Mouse (Mus musculus) stomach, embryonic 14.5 days (tissue): ENCODE measurements around the gene Trip4. TPM values are rescaled to one million over a fixed set of nuclear protein-coding genes. Genes with fewer than 3 reads are reported as not detected.
A peak's percentile ranks its signal among the peaks of the same experiment; 100 is the strongest.
"Not testable (repeated sequence)": the region's sequence is repeated elsewhere in the genome, so short reads cannot be mapped to it uniquely, and the experiment has no call there.

Experiments used
- ATAC-seq: fragments of 200-750 bp; cut with Nextera tagmentation; 2 replicates; pipeline ENCODE4 v1.8.0; 2017; ENCODE audit warnings: low read depth, moderate TSS enrichment; ENCODE audit not compliant: insufficient number of reproducible peaks, insufficient read depth, low FRiP score
- H3K27ac ChIP-seq: fragments of 300-500 bp; sonication (generic); 2 replicates; pipeline ENCODE4 v1.5.1; 2014; ENCODE audit warnings: mild to moderate bottlenecking, low read length, moderate library complexity, mixed read lengths
- H3K27me3 ChIP-seq: fragments of 300-500 bp; sonication (generic); 2 replicates; pipeline ENCODE4 v1.6.1; 2014; ENCODE audit warnings: low read length, control low read depth, mixed read lengths; ENCODE audit not compliant: control insufficient read depth, insufficient read depth
- H3K36me3 ChIP-seq: fragments of 300-500 bp; sonication (generic); 2 replicates; pipeline ENCODE4 v1.6.1; 2014; ENCODE audit warnings: mild to moderate bottlenecking, control low read depth, low read length, moderate library complexity, mixed read lengths; ENCODE audit not compliant: control insufficient read depth, insufficient read depth
- H3K4me1 ChIP-seq: fragments of 300-500 bp; sonication (generic); 2 replicates; pipeline ENCODE4 v1.6.1; 2014; ENCODE audit warnings: low read length, control low read depth, mixed read lengths; ENCODE audit not compliant: control insufficient read depth, insufficient read depth
- H3K4me2 ChIP-seq: fragments of 300-500 bp; sonication (generic); replicated peaks from 2 replicates; pipeline ENCODE4 v1.6.1; 2014; ENCODE audit warnings: low read depth, low read length, control low read depth
- H3K4me3 ChIP-seq: fragments of 300-500 bp; sonication (generic); 2 replicates; pipeline ENCODE4 v1.5.1; 2014; ENCODE audit warnings: low read depth, low read length, control low read depth
- H3K9ac ChIP-seq: fragments of 300-500 bp; sonication (generic); replicated peaks from 2 replicates; pipeline ENCODE4 v1.6.1; 2014; ENCODE audit warnings: low read depth, mild to moderate bottlenecking, control low read depth, low read length, moderate library complexity, mixed read lengths
- H3K9me3 ChIP-seq: fragments of 300-500 bp; sonication (generic); 2 replicates; pipeline ENCODE4 v1.6.1; 2016; ENCODE audit warnings: low read depth, low read length, control low read depth; ENCODE audit not compliant: control insufficient read depth
- WGBS: fragments of 180-500 bp; shearing (Covaris S2); extraction: QIAGEN DNeasy Blood & Tissue Kit; methylation state at CpG from one replicate; pipeline ENCODE4 v1.1.7; 2014; 5-methylcytosine and 5-hydroxymethylcytosine counted together
- polyA plus RNA-seq: library from polyadenylated mRNA; unstranded; fragments of >200 nt; fragmentation: Nextera tagmentation; extraction: Ambion mirVana; gene quantifications from 2 replicates; pipeline ENCODE4 v1.2.1, GENCODE M21; 2014

Trip4 gene
- polyA plus RNA-seq, 1 experiment from 2014 or later, result 35.1 TPM

DNA sequence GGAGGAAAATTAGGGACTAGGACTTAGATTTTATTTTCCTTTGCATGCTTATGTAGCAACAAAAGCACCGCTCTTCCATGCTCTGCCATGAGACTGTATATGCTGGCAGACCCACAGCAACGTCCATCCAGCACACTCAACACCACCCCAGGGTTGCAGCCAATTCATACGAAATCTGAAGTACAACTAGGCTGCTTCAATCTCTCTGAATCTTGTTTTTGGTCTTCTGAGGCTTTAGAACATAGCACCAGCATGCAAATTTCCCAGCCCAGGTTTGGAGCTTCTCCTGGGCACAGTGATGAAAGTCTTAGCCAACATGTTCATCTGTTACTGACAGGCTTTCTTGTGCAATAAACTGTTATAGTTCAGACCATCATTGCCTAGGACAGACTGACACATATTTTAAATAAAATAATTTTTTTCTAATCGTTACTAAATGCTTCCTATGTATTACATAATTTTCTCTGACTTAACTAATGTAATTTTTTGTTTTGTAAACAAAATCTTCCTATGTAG lies 120.7 kb downstream of the Trip4 start:
- no peak overlapping the region for H3K9ac ChIP-seq
- 68% methylated on average over 4 of the region's 4 CpGs for WGBS
- no peak for ATAC-seq

DNA sequence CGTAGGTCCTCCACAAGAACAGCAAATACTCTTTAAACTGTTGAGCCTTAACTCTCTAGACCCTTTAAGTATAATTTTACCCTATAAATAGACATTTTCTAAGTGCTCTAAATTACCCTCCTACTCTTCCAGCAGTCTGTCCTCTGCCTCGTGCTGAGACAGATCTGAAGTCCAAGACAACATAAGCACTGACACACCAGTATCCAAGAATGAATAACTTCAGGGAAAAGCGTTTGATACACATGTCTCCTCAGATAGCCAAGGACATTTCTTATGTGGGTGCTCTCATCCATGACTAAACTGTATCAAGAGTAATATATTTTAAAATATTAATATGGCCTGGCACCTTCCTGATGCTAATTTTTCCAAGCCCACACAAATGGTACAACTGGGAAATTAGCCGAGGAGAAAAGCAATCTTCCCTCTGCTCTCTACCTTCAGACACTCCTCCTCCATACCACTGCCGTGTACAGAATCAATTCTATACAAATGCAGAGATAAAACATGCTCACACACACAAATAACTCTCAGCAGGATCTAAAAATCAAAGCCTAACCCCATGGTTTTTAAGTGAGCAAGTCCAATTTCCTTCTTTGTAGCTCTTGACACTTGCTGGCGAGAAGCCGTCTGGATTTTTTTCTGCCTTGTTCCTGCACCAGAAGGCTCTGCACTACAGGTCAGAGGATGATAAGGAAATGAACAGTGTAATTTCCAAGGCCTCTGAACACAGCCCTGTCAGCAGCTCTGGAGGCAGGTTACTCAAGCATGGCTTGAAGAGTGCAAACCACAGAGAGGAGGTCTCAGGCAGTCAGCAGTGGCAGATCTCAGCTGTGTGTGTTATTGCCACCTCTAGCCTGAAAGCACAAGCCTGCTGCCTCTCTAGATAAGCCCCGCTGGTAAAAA lies 121.5 kb downstream of the Trip4 start:
- H3K27ac ChIP-seq, result no peak overlapping the region
- 0 out of 2 replicates have a peak, but pooled peaks have one; percentile 69 for ATAC-seq
- H3K4me1 ChIP-seq, result peaks cover 29% of the 10 kb centered on the region; the same call in 1 of the 2 replicates
- WGBS, result 48% methylated on average over 8 of the region's 8 CpGs
- H3K9ac ChIP-seq, result no peak overlapping the region
- no peaks in the 10 kb centered on the region for H3K36me3 ChIP-seq
- no peak overlapping the region for H3K4me3 ChIP-seq
- H3K4me2 ChIP-seq, result no peak overlapping the region
- H3K27me3 ChIP-seq, result no peaks in the 10 kb centered on the region
- H3K9me3 ChIP-seq, result no peaks in the 10 kb centered on the region

More for the DNA sequence above, 120.7 kb downstream of the Trip4 start:
- no peak overlapping the region for H3K4me2 ChIP-seq
- H3K4me3 ChIP-seq, result no peak overlapping the region
- H3K4me1 ChIP-seq, result peaks cover 29% of the 10 kb centered on the region; the same call in 1 of the 2 replicates
- H3K9me3 ChIP-seq, result no peaks in the 10 kb centered on the region
- H3K27me3 ChIP-seq, result no peaks in the 10 kb centered on the region
- H3K36me3 ChIP-seq, result peaks cover under 1% of the 10 kb centered on the region; the same call in 1 of the 2 replicates
- H3K27ac ChIP-seq, result no peak overlapping the region

DNA sequence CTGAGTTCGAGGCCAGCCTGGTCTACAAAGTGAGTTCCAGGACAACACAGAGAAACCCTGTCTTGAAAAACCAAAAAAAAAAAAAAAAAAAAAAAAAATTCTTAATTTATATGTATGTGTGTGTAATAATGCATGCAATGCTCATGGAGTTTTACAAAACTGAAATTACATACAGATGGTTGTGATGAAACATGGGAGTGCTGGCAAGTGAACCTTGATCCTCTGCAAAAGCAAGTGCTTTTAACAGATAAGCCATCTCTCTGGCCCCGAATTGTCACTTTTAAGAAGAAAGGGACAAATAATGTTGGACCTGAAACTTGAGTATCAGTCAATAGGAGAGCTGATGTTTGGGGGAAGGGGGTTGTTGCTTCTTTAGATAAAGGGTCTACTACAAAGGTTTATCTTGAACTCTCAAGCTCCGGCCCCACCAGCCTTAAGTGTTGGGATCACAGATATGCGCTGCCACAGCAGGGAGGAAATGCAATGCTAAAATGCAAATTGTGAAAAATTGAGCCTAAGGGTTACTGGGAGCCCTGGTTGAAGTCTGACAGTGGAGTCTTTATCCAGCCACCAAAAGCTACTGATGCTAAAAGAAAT lies 122.7 kb downstream of the Trip4 start:
- no peaks in the 10 kb centered on the region for H3K36me3 ChIP-seq
- peaks cover 17% of the 10 kb centered on the region; the same call in 1 of the 2 replicates for H3K4me1 ChIP-seq
- no peaks in the 10 kb centered on the region for H3K27me3 ChIP-seq
- 66% methylated on average over 4 of the region's 4 CpGs for WGBS
- no peak overlapping the region for H3K27ac ChIP-seq
- H3K4me3 ChIP-seq, result no peak overlapping the region
- H3K9me3 ChIP-seq, result no peaks in the 10 kb centered on the region
- no peak overlapping the region for H3K4me2 ChIP-seq
- no peak overlapping the region for H3K9ac ChIP-seq
- no peak for ATAC-seq

DNA sequence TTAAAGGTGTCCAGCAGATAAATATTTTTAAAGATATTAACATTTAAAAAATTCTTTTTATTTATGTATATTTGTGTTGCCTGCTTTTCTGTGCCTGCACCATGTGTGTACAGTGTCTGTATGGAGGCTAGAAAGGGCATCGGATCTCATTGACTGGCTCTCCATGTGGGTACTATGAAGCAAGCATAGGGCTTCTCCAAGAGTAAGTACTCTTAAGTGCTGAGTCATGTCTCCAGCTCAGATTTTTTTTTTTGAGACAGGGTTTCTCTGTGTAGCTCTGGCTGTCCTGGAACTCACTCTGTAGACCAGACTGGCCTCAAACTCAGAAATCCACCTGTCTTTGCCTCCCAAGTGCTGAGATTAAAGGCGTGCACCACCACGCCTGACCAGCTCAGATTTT lies 129.0 kb downstream of the Trip4 start:
- H3K36me3 ChIP-seq, H3K27me3 ChIP-seq, ATAC-seq, H3K9ac ChIP-seq, H3K27ac ChIP-seq, H3K4me3 ChIP-seq, H3K9me3 ChIP-seq, H3K4me2 ChIP-seq: not testable (repeated sequence)
- WGBS, result 93% methylated on average over 3 of the region's 3 CpGs
- peaks cover 11% of the 10 kb centered on the region for H3K4me1 ChIP-seq

Other genes starting within 250 kb of the Trip4 start
- gene Oaz2, start 240.8 kb downstream of the Trip4 start, polyA plus RNA-seq, result 182 and 190 TPM in 2 replicates
- 8.7 and 9.1 TPM in 2 replicates for gene Zfp609, start 81.2 kb downstream of the Trip4 start, polyA plus RNA-seq
- 176 and 179 TPM in 2 replicates for gene Pclaf, start 18.6 kb downstream of the Trip4 start, polyA plus RNA-seq
- gene Csnk1g1, start 130 bp upstream of the Trip4 start, polyA plus RNA-seq, result 23.4 and 25.3 TPM in 2 replicates
- gene Ppib, start 151.4 kb upstream of the Trip4 start, polyA plus RNA-seq, result 658 and 678 TPM in 2 replicates
- 1.4 TPM in 2 replicates for gene Snx22, start 160.9 kb upstream of the Trip4 start, polyA plus RNA-seq
- gene Snx1, start 217.8 kb upstream of the Trip4 start, polyA plus RNA-seq, result 125 TPM in 2 replicates
- gene Ciao2a, start 217.8 kb upstream of the Trip4 start, polyA plus RNA-seq, result 150 and 158 TPM in 2 replicates
- 6.4 and 7.1 TPM in 2 replicates for gene Dapk2, start 249.4 kb upstream of the Trip4 start, polyA plus RNA-seq